Mouse (Mus musculus): ENCODE data around the gene Ntng1. TPM values are rescaled to one million over a fixed set of nuclear protein-coding genes. Genes with fewer than 3 reads are reported as not detected.

Gene Ntng1
- total RNA-seq, 2 experiments from 2014 or later, result 31.3 to 32.5 TPM

- DNase-seq (ENCODE audit: low spot score in 2 of 2), result no peak
Measured at GRCm38 (mm10) chr3:109936275-109936674, 207.5 kb downstream of the Ntng1 start.

GRCm38 (mm10) chr3:109932261-109932660, 211.6 kb downstream of the Ntng1 start:
- DNase-seq (ENCODE audit: low spot score in 2 of 2), result peak; percentile 56 to 60

GRCm38 (mm10) chr3:109931021-109931420, 212.8 kb downstream of the Ntng1 start:
- no peak for DNase-seq (ENCODE audit: low spot score in 2 of 2)

GRCm38 (mm10) chr3:109923788-109924187, 220.0 kb downstream of the Ntng1 start:
- no peak for DNase-seq (ENCODE audit: low spot score in 2 of 2)

- no peak for DNase-seq (ENCODE audit: low spot score in 2 of 2)
Measured at GRCm38 (mm10) chr3:109918996-109919395, 224.8 kb downstream of the Ntng1 start.

- no peak for DNase-seq (ENCODE audit: low spot score in 2 of 2)
Measured at GRCm38 (mm10) chr3:109917926-109918694, 225.7 kb downstream of the Ntng1 start.

- no peak for DNase-seq (ENCODE audit: low spot score in 2 of 2)
Measured at GRCm38 (mm10) chr3:109917077-109917476, 226.7 kb downstream of the Ntng1 start.

- no peak for DNase-seq (ENCODE audit: low spot score in 2 of 2)
Measured at GRCm38 (mm10) chr3:109914226-109914625, 229.6 kb downstream of the Ntng1 start.

GRCm38 (mm10) chr3:109890600-109890999, 253.2 kb downstream of the Ntng1 start:
- no peak for DNase-seq (ENCODE audit: low spot score in 2 of 2)

- no peak for DNase-seq (ENCODE audit: low spot score in 2 of 2)
Measured at GRCm38 (mm10) chr3:109885672-109886071, 258.1 kb downstream of the Ntng1 start.

GRCm38 (mm10) chr3:109879061-109879460, 264.8 kb downstream of the Ntng1 start:
- no peak for DNase-seq (ENCODE audit: low spot score in 2 of 2)

GRCm38 (mm10) chr3:109871986-109872385, 271.8 kb downstream of the Ntng1 start:
- no peak for DNase-seq (ENCODE audit: low spot score in 2 of 2)

- no peak for DNase-seq (ENCODE audit: low spot score in 2 of 2)
Measured at GRCm38 (mm10) chr3:109858276-109858675, 285.5 kb downstream of the Ntng1 start.

- peak; percentile 18 to 37 for DNase-seq (ENCODE audit: low spot score in 2 of 2)
Measured at GRCm38 (mm10) chr3:109854449-109855155, 289.2 kb downstream of the Ntng1 start.

GRCm38 (mm10) chr3:109846660-109847059, 297.2 kb downstream of the Ntng1 start:
- DNase-seq (ENCODE audit: low spot score in 2 of 2), result no peak

GRCm38 (mm10) chr3:109825806-109826205, 318.0 kb downstream of the Ntng1 start:
- no peak for DNase-seq (ENCODE audit: low spot score in 2 of 2)

- DNase-seq (ENCODE audit: low spot score in 2 of 2), result no peak
Measured at GRCm38 (mm10) chr3:109822803-109823474, 320.9 kb downstream of the Ntng1 start.

GRCm38 (mm10) chr3:109818821-109819685, 324.8 kb downstream of the Ntng1 start:
- DNase-seq (ENCODE audit: low spot score in 2 of 2), result no peak

- DNase-seq (ENCODE audit: low spot score in 2 of 2), result no peak
Measured at GRCm38 (mm10) chr3:109809065-109809464, 334.7 kb downstream of the Ntng1 start.

- DNase-seq (ENCODE audit: low spot score in 2 of 2), result no peak
Measured at GRCm38 (mm10) chr3:109807211-109807934, 336.4 kb downstream of the Ntng1 start.
